Mouse (Mus musculus) urinary bladder, postnatal 10 days (tissue): ENCODE results near the gene Igsf9.

Experiments
- DNase-seq: peaks from one replicate; pipeline ENCODE4 v3.0.0; 2022; ENCODE audit warnings: low spot score

The Igsf9 gene

GRCm38 (mm10) chr1:172481540-172482280, at the start of gene Igsf9:
Gene Igsf9 (plus strand): TSS chr1:172481788.
- peak; percentile 68 for DNase-seq

GRCm38 (mm10) chr1:172431836-172432586, 49.6 kb upstream of the Igsf9 start:
- DNase-seq = no peak

GRCm38 (mm10) chr1:172432587-172432955, 49.0 kb upstream of the Igsf9 start:
- DNase-seq = no peak

GRCm38 (mm10) chr1:172433012-172433850, 48.4 kb upstream of the Igsf9 start:
- no peak for DNase-seq

GRCm38 (mm10) chr1:172433851-172434165, 47.8 kb upstream of the Igsf9 start:
- no peak for DNase-seq

- no peak for DNase-seq
These were observed 44.8 kb upstream of the Igsf9 start for GRCm38 (mm10) chr1:172436785-172437184.

GRCm38 (mm10) chr1:172438621-172439020, 43.0 kb upstream of the Igsf9 start:
- DNase-seq = no peak

GRCm38 (mm10) chr1:172440521-172440920, 41.1 kb upstream of the Igsf9 start:
- no peak for DNase-seq

- DNase-seq = no peak
These were observed 39.6 kb upstream of the Igsf9 start for GRCm38 (mm10) chr1:172441935-172442445.

GRCm38 (mm10) chr1:172450226-172450625, 31.4 kb upstream of the Igsf9 start:
- DNase-seq = no peak

GRCm38 (mm10) chr1:172450848-172451470, 30.6 kb upstream of the Igsf9 start:
- DNase-seq = no peak

GRCm38 (mm10) chr1:172452911-172453310, 28.7 kb upstream of the Igsf9 start:
- DNase-seq = no peak

- DNase-seq = no peak
These were observed 27.8 kb upstream of the Igsf9 start for GRCm38 (mm10) chr1:172453810-172454209.

- no peak for DNase-seq
These were observed 26.2 kb upstream of the Igsf9 start for GRCm38 (mm10) chr1:172455416-172455815.

- DNase-seq = no peak
These were observed 25.4 kb upstream of the Igsf9 start for GRCm38 (mm10) chr1:172456001-172456677.

- no peak for DNase-seq
These were observed 24.4 kb upstream of the Igsf9 start for GRCm38 (mm10) chr1:172457196-172457595.

GRCm38 (mm10) chr1:172458041-172458440, 23.5 kb upstream of the Igsf9 start:
- no peak for DNase-seq

GRCm38 (mm10) chr1:172461602-172462001, 20.0 kb upstream of the Igsf9 start:
- DNase-seq = no peak

GRCm38 (mm10) chr1:172462534-172462933, 19.1 kb upstream of the Igsf9 start:
- no peak for DNase-seq

- no peak for DNase-seq
These were observed 17.9 kb upstream of the Igsf9 start for GRCm38 (mm10) chr1:172463387-172464333.
